Comparison of ENCODE assay signal across 15 mouse cellular contexts in the genomic region with DNA sequence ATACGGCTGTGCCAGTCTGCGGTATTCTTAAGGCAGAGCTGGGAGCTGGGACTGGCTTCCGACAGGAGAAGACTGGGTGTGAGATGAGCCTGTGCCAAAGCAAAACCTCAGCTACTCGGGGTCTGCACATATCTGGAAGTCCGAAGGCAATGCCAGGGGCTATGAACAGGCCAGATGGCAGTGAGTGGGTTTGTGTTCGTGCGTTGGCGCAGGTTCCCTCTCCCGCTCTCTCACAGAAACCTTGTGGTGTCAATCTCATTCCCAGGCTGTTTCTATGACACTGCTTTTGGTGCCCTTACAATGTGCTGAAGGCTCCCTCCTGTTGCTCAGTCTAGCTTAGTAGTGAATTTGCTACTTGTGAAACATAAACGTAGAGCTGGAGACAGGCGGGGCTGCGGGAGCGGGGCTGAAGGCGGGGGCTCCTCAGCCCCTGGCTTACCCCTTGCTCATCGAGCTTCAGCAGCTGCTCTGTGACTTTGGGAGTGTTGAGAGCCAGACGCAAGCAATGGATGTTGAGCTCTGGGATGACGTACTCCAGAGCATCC.
DNase-seq lines count a peak whose midpoint lies in the region; ATAC-seq lines count a peak whose summit lies in the region.
"Had no signal": no experiment of that assay in that cellular context is flagged by ENCODE, and none has a peak within 500 bp of the region (broad histone marks: within the 10 kb centered on the region; RNA-seq: fewer than 3 reads in every experiment).

No protein-coding gene starts in this region.

- 91% methylated on average over 17 of the region's 17 CpGs for WGBS in midbrain, embryonic 10.5 days
- 81% methylated on average over 17 of the region's 17 CpGs for WGBS in midbrain, embryonic 15.5 days

- H3K9ac ChIP-seq in midbrain, embryonic 15.5 days, result no peak overlapping the region
- H3K9ac ChIP-seq: embryonic facial prominence, embryonic 13.5 days; heart, embryonic 13.5 days; liver, embryonic 15.5 days had no signal

- 0 out of 2 replicates have a peak overlapping the region, but pooled peaks have one; percentile 28 for H3K27ac ChIP-seq in midbrain, embryonic 10.5 days (replicated peaks)
- no peak overlapping the region for H3K27ac ChIP-seq in midbrain, embryonic 15.5 days
- H3K27ac ChIP-seq: embryonic facial prominence, embryonic 13.5 days; gastrocnemius, adult 2 months; heart, embryonic 13.5 days; liver, embryonic 15.5 days had no signal

- H3K4me3 ChIP-seq in midbrain, embryonic 10.5 days, result no peak overlapping the region
- no peak overlapping the region for H3K4me3 ChIP-seq in midbrain, embryonic 15.5 days
- H3K4me3 ChIP-seq: embryonic facial prominence, embryonic 13.5 days; gastrocnemius, adult 2 months; heart, embryonic 13.5 days; liver, embryonic 15.5 days; megakaryocyte, embryonic 14.5 days had no signal

- H3K4me2 ChIP-seq in midbrain, embryonic 15.5 days, result no peak overlapping the region
- H3K4me2 ChIP-seq: embryonic facial prominence, embryonic 13.5 days; heart, embryonic 13.5 days; liver, embryonic 15.5 days had no signal

- no peaks in the 10 kb centered on the region for H3K27me3 ChIP-seq in midbrain, embryonic 10.5 days (ENCODE audit: low read depth, poor library complexity, severe bottlenecking)
- H3K27me3 ChIP-seq in midbrain, embryonic 15.5 days (replicated peaks), result no peaks in the 10 kb centered on the region
- H3K27me3 ChIP-seq: embryonic facial prominence, embryonic 13.5 days; liver, embryonic 15.5 days; megakaryocyte, embryonic 14.5 days had no signal

- peak; percentile 53 to 60 for DNase-seq in cerebellum, postnatal 25 days
- DNase-seq in cerebellum, adult 11-12 months, result no peak
- no peak for DNase-seq in midbrain, embryonic 10.5 days (ENCODE audit: low spot score)
- peak; percentile 72 to 86 for DNase-seq in layer of hippocampus, adult 18-20 months (ENCODE audit: low spot score in 2 of 2)
- peak; percentile 55 for DNase-seq in right cerebral cortex, postnatal 4 days
- no peak for DNase-seq in heart, postnatal 4 days
- DNase-seq in kidney, postnatal 25 days, result no peak
- DNase-seq: gastrocnemius, adult 2 months; kidney, adult 8-10 months; thymus, adult 2 months had no signal

- ATAC-seq in midbrain, embryonic 15.5 days (replicated peaks), result no peak

- no peaks in the 10 kb centered on the region for H3K9me3 ChIP-seq in midbrain, embryonic 10.5 days (replicated peaks)
- H3K9me3 ChIP-seq in midbrain, embryonic 15.5 days, result no peaks in the 10 kb centered on the region
- H3K9me3 ChIP-seq: embryonic facial prominence, embryonic 13.5 days; heart, embryonic 13.5 days; liver, embryonic 15.5 days; megakaryocyte, embryonic 14.5 days had no signal

- peaks cover 33% of the 10 kb centered on the region for H3K36me3 ChIP-seq in midbrain, embryonic 10.5 days
- peaks cover 16% of the 10 kb centered on the region; the same call in 1 of the 2 replicates for H3K36me3 ChIP-seq in midbrain, embryonic 15.5 days (replicated peaks)

- peaks cover 13% of the 10 kb centered on the region for H3K4me1 ChIP-seq in midbrain, embryonic 10.5 days
- H3K4me1 ChIP-seq in midbrain, embryonic 15.5 days, result peaks cover 6% of the 10 kb centered on the region; the same call in 1 of the 2 replicates

Comparison
In these comparisons a context has a peak if more than half of its experiments do, and no peak if none do; other contexts are left out.
1. DNase-seq: peak in cerebellum, postnatal 25 days (2 of 2), layer of hippocampus, adult 18-20 months (2 of 2) and right cerebral cortex, postnatal 4 days (single experiment); none in cerebellum, adult 11-12 months (single experiment), midbrain, embryonic 10.5 days (single experiment), heart, postnatal 4 days (single experiment) and kidney, postnatal 25 days (0 of 2).